Mouse (Mus musculus) hindbrain, embryonic 13.5 days (tissue): ENCODE measurements around the gene Kcnj16. TPM values are rescaled to one million over a fixed set of nuclear protein-coding genes. Genes with fewer than 3 reads are reported as not detected.
A peak's percentile ranks its signal among the peaks of the same experiment; 100 is the strongest.

Source experiments
- ATAC-seq: fragments of 200-750 bp; cut with Nextera tagmentation; 2 replicates; pipeline ENCODE4 v1.8.0; 2017; ENCODE audit warnings: moderate TSS enrichment; ENCODE audit not compliant: low FRiP score
- H3K27ac ChIP-seq: fragments of 300-500 bp; sonication (generic); 2 replicates; pipeline ENCODE4 v1.5.1; 2015; ENCODE audit warnings: inconsistent platforms, mild to moderate bottlenecking, moderate library complexity
- H3K27me3 ChIP-seq: fragments of 300-500 bp; sonication (generic); 2 replicates; pipeline ENCODE4 v1.6.1; 2015; ENCODE audit warnings: mild to moderate bottlenecking, inconsistent platforms
- H3K36me3 ChIP-seq: fragments of 300-500 bp; sonication (generic); 2 replicates; pipeline ENCODE4 v1.6.1; 2015; ENCODE audit warnings: mild to moderate bottlenecking, inconsistent platforms
- H3K4me1 ChIP-seq: fragments of 300-500 bp; sonication (generic); replicated peaks from 2 replicates; pipeline ENCODE4 v1.6.1; 2015; ENCODE audit warnings: inconsistent platforms
- H3K4me2 ChIP-seq: fragments of 300-500 bp; sonication (generic); 2 replicates; pipeline ENCODE4 v1.6.1; 2015; ENCODE audit warnings: inconsistent platforms, mild to moderate bottlenecking, moderate library complexity
- H3K4me3 ChIP-seq: fragments of 300-500 bp; sonication (generic); 2 replicates; pipeline ENCODE4 v1.5.1; 2015; ENCODE audit warnings: mild to moderate bottlenecking, inconsistent platforms
- H3K9ac ChIP-seq: fragments of 300-500 bp; sonication (generic); 2 replicates; pipeline ENCODE4 v1.6.1; 2015; ENCODE audit warnings: mild to moderate bottlenecking, inconsistent platforms
- H3K9me3 ChIP-seq: fragments of 300-500 bp; sonication (generic); 2 replicates; pipeline ENCODE4 v1.6.1; 2016; ENCODE audit warnings: inconsistent platforms
- WGBS: fragments of 180-500 bp; shearing (Covaris S2); methylation state at CpG from one replicate; pipeline ENCODE4 v1.1.7; 2015; 5-methylcytosine and 5-hydroxymethylcytosine counted together
- polyA plus RNA-seq: library from polyadenylated mRNA; unstranded; fragments of >200 nt; fragmentation: Nextera tagmentation; extraction: Ambion mirVana; gene quantifications from 2 replicates; pipeline ENCODE4 v1.2.1, GENCODE M21; 2015

Gene Kcnj16
- polyA plus RNA-seq, 1 experiment from 2014 or later, result 0.36 TPM

- H3K4me3 ChIP-seq, result peak overlapping the region; percentile 61
- WGBS, result 1% methylated on average over 25 of the region's 25 CpGs
- peaks cover 13% of the 10 kb centered on the region for H3K27me3 ChIP-seq
- peak overlapping the region; percentile 69 for H3K27ac ChIP-seq
- peak overlapping the region; percentile 67 for H3K9ac ChIP-seq
- no peaks in the 10 kb centered on the region for H3K9me3 ChIP-seq
- H3K36me3 ChIP-seq, result no peaks in the 10 kb centered on the region
- peaks cover 30% of the 10 kb centered on the region for H3K4me1 ChIP-seq
- ATAC-seq, result peak; percentile 50; the same call in 1 of the 2 replicates
- peak overlapping the region; percentile 94 for H3K4me2 ChIP-seq
Observed at GRCm38 (mm10) chr11:111064751-111065527, 97.1 kb downstream of the Kcnj16 start.

- peak within 1 kb of the TSS; percentile 69 for H3K27ac ChIP-seq
- no peaks in the 10 kb centered on the region for H3K36me3 ChIP-seq
- H3K4me3 ChIP-seq, result peak within 1 kb of the TSS; percentile 61
- 0% methylated on average over 21 of the region's 28 CpGs for WGBS
- peak within 1 kb of the TSS; percentile 67 for H3K9ac ChIP-seq
- H3K4me2 ChIP-seq, result peak within 1 kb of the TSS; percentile 94
- peaks cover 23% of the 10 kb centered on the region for H3K4me1 ChIP-seq
- peak; percentile 99 for ATAC-seq
- peaks cover 13% of the 10 kb centered on the region for H3K27me3 ChIP-seq
- H3K9me3 ChIP-seq, result no peaks in the 10 kb centered on the region
Observed at GRCm38 (mm10) chr11:111065635-111066298, 97.9 kb downstream of the Kcnj16 start, which contains the start of gene Kcnj2. TSS of gene Kcnj2 (plus strand) at chr11:111066164.

GRCm38 (mm10) chr11:111066299-111066691 lies 98.5 kb downstream of the Kcnj16 start:
- peak overlapping the region; percentile 67 for H3K9ac ChIP-seq
- H3K27ac ChIP-seq, result no peak overlapping the region
- H3K36me3 ChIP-seq, result no peaks in the 10 kb centered on the region
- peak overlapping the region; percentile 61 for H3K4me3 ChIP-seq
- H3K4me2 ChIP-seq, result peak overlapping the region; percentile 94
- peaks cover 13% of the 10 kb centered on the region for H3K27me3 ChIP-seq
- H3K9me3 ChIP-seq, result no peaks in the 10 kb centered on the region
- WGBS, result under 1% methylated on average over 9 of the region's 9 CpGs
- ATAC-seq, result peak; percentile 73
- peaks cover 23% of the 10 kb centered on the region for H3K4me1 ChIP-seq

DNA sequence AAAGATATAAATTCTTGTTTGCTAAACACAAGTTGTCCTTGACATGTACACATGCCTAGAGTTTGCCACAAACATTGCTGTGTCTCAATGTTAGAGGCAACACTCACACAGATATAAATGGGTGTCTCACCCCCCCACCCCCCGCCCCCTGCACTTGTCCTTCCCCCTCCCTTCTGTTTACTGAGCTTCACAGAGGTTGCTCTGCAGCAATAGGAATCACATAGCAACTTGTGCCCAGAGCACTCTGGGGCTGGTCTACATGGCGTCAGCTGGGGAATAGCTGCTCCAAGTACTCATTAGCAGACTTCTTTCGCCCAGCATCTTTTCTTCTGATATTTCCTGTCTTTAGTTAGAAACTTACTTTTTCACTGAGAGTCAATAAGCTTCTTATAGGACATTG lies 100.0 kb downstream of the Kcnj16 start:
- ATAC-seq, result no peak
- Histone ChIP-seq H3K27ac (no peak overlapping the region), H3K4me1 (peaks cover 23% of the 10 kb centered on the region), H3K9ac (no peak overlapping the region), H3K4me2 (peak overlapping the region; percentile 94), H3K9me3 (no peaks in the 10 kb centered on the region), H3K36me3 (no peaks in the 10 kb centered on the region), H3K4me3 (peak overlapping the region; percentile 61), H3K27me3 (peaks cover 13% of the 10 kb centered on the region)
- WGBS, result 73% methylated on average over 3 of the region's 3 CpGs

DNA sequence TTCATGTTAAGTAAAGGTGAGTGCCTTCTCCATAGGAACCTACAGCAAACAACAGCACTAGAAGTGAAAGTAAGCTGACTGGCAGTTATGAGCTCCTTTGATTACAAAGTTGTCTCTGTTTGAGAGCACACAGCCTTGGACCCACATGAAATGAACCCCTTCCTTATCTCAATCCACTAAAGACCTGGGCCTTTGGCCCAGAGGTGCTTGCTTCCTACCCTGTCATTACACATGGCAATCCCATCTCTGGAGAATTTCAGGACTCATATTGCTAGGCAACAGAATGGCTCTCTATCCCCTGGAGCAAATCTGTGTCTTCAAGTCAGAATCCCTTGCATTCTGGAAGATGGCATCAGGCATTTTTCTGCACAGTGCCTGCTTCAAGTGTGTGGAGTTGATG lies 102.6 kb downstream of the Kcnj16 start:
- ATAC-seq, result no peak
- Histone ChIP-seq H3K36me3 (no peaks in the 10 kb centered on the region), H3K9ac (no peak overlapping the region), H3K4me2 (no peak overlapping the region), H3K4me1 (peaks cover 9% of the 10 kb centered on the region), H3K27ac (no peak overlapping the region), H3K9me3 (no peaks in the 10 kb centered on the region), H3K4me3 (no peak overlapping the region), H3K27me3 (peaks cover 13% of the 10 kb centered on the region)

GRCm38 (mm10) chr11:111074131-111074530 lies 106.3 kb downstream of the Kcnj16 start:
- no peak overlapping the region for H3K4me2 ChIP-seq
- H3K27me3 ChIP-seq, result no peaks in the 10 kb centered on the region
- no peaks in the 10 kb centered on the region for H3K4me1 ChIP-seq
- H3K9ac ChIP-seq, result no peak overlapping the region
- H3K27ac ChIP-seq, result no peak overlapping the region
- ATAC-seq, result no peak
- H3K9me3 ChIP-seq, result no peaks in the 10 kb centered on the region
- H3K36me3 ChIP-seq, result no peaks in the 10 kb centered on the region
- no peak overlapping the region for H3K4me3 ChIP-seq

Other genes with a start within 250 kb of the Kcnj16 start
- 1.1 and 1.4 TPM in 2 replicates for gene Kcnj2, start 98.1 kb downstream of the Kcnj16 start, polyA plus RNA-seq